Mouse (Mus musculus) megakaryocyte, embryonic 14.5 days (primary cell): ENCODE data around the gene Rab1a.

Experiments
- FLI1 ChIP-seq: IDR thresholded peaks from 2 replicates; pipeline ENCODE4 v1.6.1; 2012; ENCODE audit warnings: low read length, inconsistent platforms, mixed read lengths
- GATA1 ChIP-seq: IDR thresholded peaks from 3 replicates; pipeline ENCODE4 v1.6.1; 2012; ENCODE audit warnings: mixed read lengths, low read length, inconsistent platforms, borderline replicate concordance

GRCm38 (mm10) chr11:20158879-20159278 is 42.4 kb upstream of the Rab1a start:
- no peak for TF ChIP-seq FLI1
- no peak for TF ChIP-seq GATA1
